Mouse (Mus musculus) heart, embryonic 14.5 days (tissue): ENCODE results near the gene Arhgef18. TPM values are rescaled to one million over a fixed set of nuclear protein-coding genes. Genes with fewer than 3 reads are reported as not detected.

Experiments
- ATAC-seq: fragments of 200-750 bp; cut with Nextera tagmentation; 2 replicates; pipeline ENCODE4 v1.8.0; 2017; ENCODE audit warnings: low read depth, moderate TSS enrichment; ENCODE audit not compliant: insufficient number of reproducible peaks, insufficient read depth, low FRiP score
- H3K27ac ChIP-seq, 2 experiments: fragments of 200-500 bp in 1 of 2; fragments of 300-500 bp in 1 of 2; sonication (generic) in 1 of 2; replicated peaks in 1 of 2; 2 replicates each; pipeline ENCODE4 v1.5.1; 2012 to 2014; ENCODE audit warnings: low read depth in 2 of 2, low read length in 2 of 2, control low read depth in 1 of 2, mild to moderate bottlenecking in 1 of 2, mixed read lengths in 1 of 2; ENCODE audit not compliant: control insufficient read depth in 1 of 2, insufficient read depth in 1 of 2
- H3K27me3 ChIP-seq: fragments of 300-500 bp; sonication (generic); 2 replicates; pipeline ENCODE4 v1.6.1; 2014; ENCODE audit warnings: mild to moderate bottlenecking, low read length, control low read depth; ENCODE audit not compliant: control insufficient read depth, insufficient read depth
- H3K36me3 ChIP-seq: fragments of 300-500 bp; sonication (generic); 2 replicates; pipeline ENCODE4 v1.6.1; 2014; ENCODE audit warnings: mild to moderate bottlenecking, control low read depth, low read length, mixed read lengths; ENCODE audit not compliant: control insufficient read depth, insufficient read depth
- H3K4me1 ChIP-seq, 2 experiments: fragments of 200-500 bp in 1 of 2; fragments of 300-500 bp in 1 of 2; sonication (generic) in 1 of 2; 2 replicates each; pipeline ENCODE4 v1.6.1; 2012 to 2014; ENCODE audit warnings: low read length in 2 of 2, control low read depth in 1 of 2, mixed read lengths in 1 of 2; ENCODE audit not compliant: control insufficient read depth in 2 of 2, insufficient read depth in 2 of 2
- H3K4me2 ChIP-seq: fragments of 300-500 bp; sonication (generic); 2 replicates; pipeline ENCODE4 v1.6.1; 2014; ENCODE audit warnings: mild to moderate bottlenecking, low read length
- H3K4me3 ChIP-seq, 2 experiments: fragments of 200-500 bp in 1 of 2; fragments of 300-500 bp in 1 of 2; sonication (generic) in 1 of 2; 2 replicates each; pipeline ENCODE4 v1.5.1; 2012 to 2014; ENCODE audit warnings: low read length in 2 of 2, mild to moderate bottlenecking in 2 of 2, control low read depth in 1 of 2, low read depth in 1 of 2, moderate library complexity in 1 of 2; ENCODE audit not compliant: control insufficient read depth in 1 of 2, insufficient read depth in 1 of 2
- H3K9ac ChIP-seq: fragments of 300-500 bp; sonication (generic); 2 replicates; pipeline ENCODE4 v1.6.1; 2014; ENCODE audit warnings: mild to moderate bottlenecking, low read length
- H3K9me3 ChIP-seq: fragments of 300-500 bp; sonication (generic); 2 replicates; pipeline ENCODE4 v1.6.1; 2016; ENCODE audit warnings: low read length, control low read depth; ENCODE audit not compliant: control insufficient read depth
- WGBS: fragments of 180-500 bp; shearing (Covaris S2); extraction: QIAGEN DNeasy Blood & Tissue Kit; methylation state at CpG from one replicate; pipeline ENCODE4 v1.1.7; 2014; 5-methylcytosine and 5-hydroxymethylcytosine counted together
- polyA plus RNA-seq: library from polyadenylated mRNA; unstranded; fragments of >200 nt; fragmentation: Nextera tagmentation; extraction: Ambion mirVana; gene quantifications from 2 replicates; pipeline ENCODE4 v1.2.1, GENCODE M21; 2014

Gene Arhgef18
- polyA plus RNA-seq, 1 experiment from 2014 or later, result 4.6 TPM

DNA sequence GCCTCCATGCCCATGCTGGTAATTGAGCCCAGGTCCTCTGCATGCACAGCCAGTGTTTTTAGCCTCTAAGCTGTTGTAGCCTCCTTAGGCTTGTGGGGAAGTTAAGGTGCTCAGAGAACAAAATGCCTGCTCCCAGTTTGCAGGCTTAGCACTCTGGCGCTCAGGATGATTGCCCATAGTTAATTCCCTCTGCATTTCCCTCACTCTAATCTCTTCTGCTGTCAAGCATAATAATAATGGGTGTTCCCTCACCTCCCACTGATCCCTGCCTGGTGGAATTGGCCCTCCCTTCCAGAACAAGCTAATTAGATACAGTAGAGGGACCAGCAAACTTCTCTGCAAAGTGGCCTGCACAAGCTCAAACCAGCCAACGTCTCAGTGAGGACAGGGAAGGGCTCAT, 7.7 kb downstream of the Arhgef18 start:
- no peaks in the 10 kb centered on the region for H3K27me3 ChIP-seq
- 34% methylated on average over 2 of the region's 2 CpGs for WGBS
- H3K4me3 ChIP-seq, result no peak overlapping the region
- 0 out of 2 replicates have a peak, but pooled peaks cover 4% of the 10 kb centered on the region for H3K36me3 ChIP-seq
- no peak for ATAC-seq
- no peak overlapping the region for H3K4me2 ChIP-seq
- no peak overlapping the region for H3K9ac ChIP-seq
- H3K27ac ChIP-seq, result no peak overlapping the region
- no peaks in the 10 kb centered on the region for H3K9me3 ChIP-seq
- no peaks in the 10 kb centered on the region for H3K4me1 ChIP-seq

DNA sequence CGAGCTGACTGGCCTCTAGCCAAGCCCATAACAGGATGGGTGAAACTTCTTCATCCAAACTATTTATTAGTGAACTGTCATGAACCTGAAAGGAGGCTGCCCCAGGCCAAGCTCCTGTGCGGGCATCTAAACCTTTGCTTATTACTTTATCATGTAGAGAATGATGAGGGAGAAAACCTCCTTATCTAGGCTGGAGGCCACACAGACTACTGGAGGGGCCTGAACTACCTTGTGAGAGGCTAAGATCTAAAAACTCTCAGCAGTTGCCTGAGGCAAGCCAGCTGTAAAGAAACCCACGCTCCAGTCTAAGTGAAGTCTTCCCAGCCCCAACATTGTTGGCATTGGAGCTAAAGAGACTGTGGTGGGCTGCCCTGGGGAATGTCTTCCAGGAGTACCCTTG, 14.6 kb downstream of the Arhgef18 start:
- WGBS, result 72% methylated on average over 3 of the region's 3 CpGs
- H3K4me3 ChIP-seq, result no peak overlapping the region
- H3K27ac ChIP-seq, result no peak overlapping the region

GRCm38 (mm10) chr8:3411085-3411484, 18.3 kb downstream of the Arhgef18 start:
- WGBS, result 81% methylated on average over 2 of the region's 2 CpGs
- Histone ChIP-seq H3K27me3 (no peaks in the 10 kb centered on the region), H3K27ac (no peak overlapping the region), H3K36me3 (no peaks in the 10 kb centered on the region), H3K9ac (no peak overlapping the region), H3K4me1 (peaks cover 15 to 24% of the 10 kb centered on the region in 2 experiments), H3K4me3 (no peak overlapping the region), H3K9me3 (no peaks in the 10 kb centered on the region), H3K4me2 (no peak overlapping the region)
- no peak for ATAC-seq

More for the DNA sequence above, 14.6 kb downstream of the Arhgef18 start:
- H3K36me3 ChIP-seq, result no peaks in the 10 kb centered on the region
- ATAC-seq, result no peak
- H3K9ac ChIP-seq, result no peak overlapping the region
- H3K4me2 ChIP-seq, result no peak overlapping the region
- H3K27me3 ChIP-seq, result no peaks in the 10 kb centered on the region
- H3K9me3 ChIP-seq, result no peaks in the 10 kb centered on the region
- H3K4me1 ChIP-seq, result peaks cover 8 to 9% of the 10 kb centered on the region in 2 experiments

DNA sequence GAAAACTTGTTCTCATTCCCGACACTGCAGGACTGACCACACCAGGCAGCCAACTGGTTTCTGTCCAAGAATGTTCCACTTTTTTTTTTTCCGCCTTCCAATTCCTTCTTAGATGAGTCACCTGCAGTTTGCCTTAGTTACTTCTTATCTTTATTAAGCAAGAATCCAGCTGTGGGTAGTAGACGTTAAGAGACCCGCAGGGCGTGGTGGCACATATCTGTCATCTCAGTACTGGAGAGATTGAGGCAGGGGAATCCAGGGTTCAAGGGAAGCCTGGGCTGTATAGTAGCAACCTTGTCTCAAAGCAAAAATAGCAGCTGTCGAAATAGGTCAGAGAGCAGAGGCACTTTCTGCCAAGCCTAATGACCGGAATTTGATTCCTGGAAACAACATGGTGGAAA, 19.1 kb downstream of the Arhgef18 start:
- ATAC-seq, result no peak
- H3K4me3 ChIP-seq, result no peak overlapping the region
- H3K36me3 ChIP-seq, result no peaks in the 10 kb centered on the region
- H3K27ac ChIP-seq, result no peak overlapping the region
- H3K4me1 ChIP-seq, result peaks cover 16 to 28% of the 10 kb centered on the region in 2 experiments
- H3K27me3 ChIP-seq, result no peaks in the 10 kb centered on the region
- H3K4me2 ChIP-seq, result no peak overlapping the region
- H3K9me3 ChIP-seq, result no peaks in the 10 kb centered on the region
- 34% methylated on average over 7 of the region's 7 CpGs for WGBS
- H3K9ac ChIP-seq, result no peak overlapping the region

GRCm38 (mm10) chr8:3412816-3413215, 20.0 kb downstream of the Arhgef18 start:
- no peak overlapping the region for H3K9ac ChIP-seq
- WGBS, result 94% methylated on average over 1 of the region's 1 CpGs
- H3K4me3 ChIP-seq, result no peak overlapping the region
- H3K27me3 ChIP-seq, result no peaks in the 10 kb centered on the region
- H3K27ac ChIP-seq, result no peak overlapping the region
- no peaks in the 10 kb centered on the region for H3K9me3 ChIP-seq
- H3K36me3 ChIP-seq, result no peaks in the 10 kb centered on the region
- peaks cover 22 to 37% of the 10 kb centered on the region in 2 experiments for H3K4me1 ChIP-seq
- H3K4me2 ChIP-seq, result no peak overlapping the region
- ATAC-seq, result no peak

DNA sequence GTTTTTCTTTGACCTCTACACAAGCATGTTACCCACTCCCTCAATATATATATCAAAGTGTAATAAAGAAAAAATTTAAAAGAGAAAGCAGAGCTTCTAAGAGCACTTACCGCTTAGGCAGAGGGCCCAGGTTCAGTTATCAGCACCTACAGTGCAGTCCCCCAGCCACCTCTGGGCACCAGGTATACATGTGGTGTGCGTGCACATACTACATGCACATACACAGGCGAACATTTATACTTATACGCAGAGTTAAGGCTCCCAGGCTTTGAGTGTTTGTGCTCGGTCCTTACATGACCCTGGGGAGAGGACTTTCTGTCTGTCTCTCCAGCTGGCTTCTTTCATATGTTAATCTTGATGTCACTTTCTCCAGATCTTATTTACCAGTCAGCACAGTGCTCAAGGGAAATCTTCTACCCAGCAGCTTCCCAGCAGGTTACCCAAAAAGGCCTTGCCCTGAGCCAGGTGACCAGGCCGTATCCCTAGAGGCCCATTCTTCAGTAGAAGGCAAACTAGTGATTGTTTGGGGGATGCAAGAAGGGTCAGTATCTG, 21.9 kb downstream of the Arhgef18 start:
- no peak for ATAC-seq
- no peaks in the 10 kb centered on the region for H3K27me3 ChIP-seq
- peaks cover 29 to 45% of the 10 kb centered on the region in 2 experiments for H3K4me1 ChIP-seq
- no peaks in the 10 kb centered on the region for H3K36me3 ChIP-seq
- 73% methylated on average over 6 of the region's 6 CpGs for WGBS
- no peak overlapping the region for H3K27ac ChIP-seq
- no peak overlapping the region for H3K4me2 ChIP-seq
- no peak overlapping the region for H3K4me3 ChIP-seq
- H3K9ac ChIP-seq, result no peak overlapping the region
- H3K9me3 ChIP-seq, result no peaks in the 10 kb centered on the region

GRCm38 (mm10) chr8:3415259-3415658, 22.5 kb downstream of the Arhgef18 start:
- whole genome bisulfite sequencing, result 68% methylated on average over 4 of the region's 4 CpGs
- Histone ChIP-seq H3K4me3 (no peak overlapping the region), H3K4me2 (no peak overlapping the region), H3K9ac (no peak overlapping the region), H3K27ac (no peak overlapping the region), H3K9me3 (no peaks in the 10 kb centered on the region), H3K4me1 (peaks cover 33 to 45% of the 10 kb centered on the region in 2 experiments), H3K27me3 (no peaks in the 10 kb centered on the region), H3K36me3 (no peaks in the 10 kb centered on the region)
- no peak for ATAC-seq

DNA sequence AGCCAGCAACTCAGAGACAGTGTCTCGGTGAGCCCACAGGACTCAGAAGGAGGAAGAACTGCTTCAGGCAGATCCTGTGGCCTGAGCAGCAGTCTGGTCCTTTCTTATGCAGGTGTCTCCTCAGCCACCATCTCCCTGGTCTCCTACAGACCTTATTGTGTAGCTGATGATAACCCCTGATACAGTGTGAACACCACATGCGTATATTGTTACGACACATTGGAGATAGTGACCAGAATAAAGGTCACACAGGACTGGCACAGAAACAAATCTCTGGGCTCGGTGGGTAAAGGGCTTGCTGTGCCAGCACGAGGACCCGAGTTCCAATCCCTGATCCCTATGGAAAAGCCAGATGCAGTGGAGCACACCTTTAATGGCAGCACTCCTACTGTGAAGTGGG, 22.9 kb downstream of the Arhgef18 start:
- Histone ChIP-seq H3K4me1 (peaks cover 36 to 49% of the 10 kb centered on the region in 2 experiments), H3K9ac (no peak overlapping the region), H3K36me3 (no peaks in the 10 kb centered on the region), H3K9me3 (no peaks in the 10 kb centered on the region), H3K27ac (no peak overlapping the region), H3K4me2 (no peak overlapping the region), H3K27me3 (no peaks in the 10 kb centered on the region), H3K4me3 (no peak overlapping the region)
- 88% methylated on average over 6 of the region's 6 CpGs for WGBS
- no peak for ATAC-seq
